Mouse (Mus musculus): ENCODE data around the gene Gm14226.
"Not testable (repeated sequence)": the region's sequence is repeated elsewhere in the genome, so short reads cannot be mapped to it uniquely, and the experiment has no call there.

The Gm14226 gene

GRCm38 (mm10) chr2:155047452-155048178, 29.5 kb downstream of the Gm14226 start:
- DNase-seq, result no peak

DNA sequence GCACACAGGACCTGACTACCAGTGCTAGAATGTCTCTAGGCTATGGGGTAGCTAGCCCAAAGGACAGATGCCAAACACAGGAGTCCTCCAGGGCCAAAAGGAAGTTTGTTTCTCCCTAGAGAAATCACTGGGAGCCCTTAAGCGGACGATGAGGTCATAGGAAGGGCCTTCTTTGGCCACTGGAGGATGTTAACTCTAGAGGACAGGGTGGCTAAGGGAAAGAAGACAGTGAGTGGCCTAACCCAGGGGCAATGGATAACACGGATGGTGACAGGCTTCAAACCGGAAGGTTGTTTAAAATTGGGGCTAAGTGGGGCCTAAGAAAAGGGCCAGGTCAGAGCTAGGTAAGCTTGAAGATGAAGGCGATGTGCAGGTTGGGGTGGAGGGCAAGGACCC, 32.0 kb downstream of the Gm14226 start:
- no peak for DNase-seq

- DNase-seq, result peak; percentile 98 to 99
Measured at GRCm38 (mm10) chr2:155050504-155051236, 32.6 kb downstream of the Gm14226 start.

DNA sequence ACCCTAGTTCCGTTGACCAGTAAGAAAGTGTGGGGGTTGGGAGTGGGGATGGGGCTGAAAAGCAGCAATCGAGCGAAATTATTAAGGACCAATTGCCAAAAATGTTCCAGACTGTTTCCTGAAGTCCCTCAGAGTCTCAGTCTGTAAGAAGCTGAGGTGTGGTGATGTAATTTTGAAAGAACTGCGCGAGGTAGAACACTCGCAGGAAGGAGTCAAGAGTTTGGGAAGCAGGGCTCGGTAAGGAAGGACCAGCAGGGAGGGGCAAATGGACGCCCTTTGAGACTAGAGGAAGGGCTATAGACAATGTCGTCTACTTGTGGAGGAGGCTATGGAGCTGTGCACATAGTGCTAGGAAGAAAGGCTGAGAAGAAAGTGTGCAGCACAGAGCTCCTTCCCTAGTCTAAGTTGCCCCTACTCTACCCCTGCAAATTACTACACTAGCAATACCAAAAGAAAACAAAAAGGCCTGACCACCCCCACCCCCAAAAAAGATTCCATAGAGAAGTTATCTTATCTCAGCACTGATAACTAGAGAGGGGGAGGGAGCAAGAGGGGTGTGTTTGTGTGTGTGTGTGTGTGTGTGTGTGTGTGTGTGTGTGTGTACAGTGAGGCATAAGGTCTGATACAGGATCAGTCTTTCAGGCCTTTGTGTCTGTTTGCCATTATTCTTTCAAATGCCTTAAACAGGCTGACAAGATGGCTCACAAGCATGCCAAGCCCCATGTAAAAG, 33.7 kb downstream of the Gm14226 start:
- peak; percentile 14 to 17 for DNase-seq

GRCm38 (mm10) chr2:155052681-155053080, 34.6 kb downstream of the Gm14226 start:
- no peak for DNase-seq

- DNase-seq, result not testable (repeated sequence)
Measured at GRCm38 (mm10) chr2:155053512-155053911, 35.4 kb downstream of the Gm14226 start.

GRCm38 (mm10) chr2:155054672-155055071, 36.6 kb downstream of the Gm14226 start:
- no peak for DNase-seq

GRCm38 (mm10) chr2:155056076-155056578, 38.1 kb downstream of the Gm14226 start:
- no peak for DNase-seq

GRCm38 (mm10) chr2:155057361-155057760, 39.3 kb downstream of the Gm14226 start:
- DNase-seq, result no peak

DNA sequence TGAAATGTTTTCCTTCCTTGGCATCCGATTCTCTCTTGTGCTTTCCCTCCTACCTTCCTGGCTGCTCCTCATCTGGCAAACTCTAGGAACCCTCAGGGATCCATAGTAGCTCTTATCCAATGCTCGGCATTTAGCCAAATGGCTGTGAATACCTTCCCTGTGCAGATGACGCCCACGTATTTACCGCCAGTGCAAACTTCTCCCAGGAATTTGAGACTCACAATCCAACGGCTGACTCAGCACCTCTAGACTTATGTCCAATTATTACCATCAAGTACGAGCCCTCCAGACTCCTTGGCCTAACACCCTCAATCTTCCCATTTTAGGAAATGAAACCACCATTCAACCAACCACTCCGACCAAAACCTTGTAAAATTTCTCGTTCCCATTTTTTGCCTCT, 53.0 kb downstream of the Gm14226 start:
- DNase-seq, result peak in 1 of 2 experiments; percentile 15

DNA sequence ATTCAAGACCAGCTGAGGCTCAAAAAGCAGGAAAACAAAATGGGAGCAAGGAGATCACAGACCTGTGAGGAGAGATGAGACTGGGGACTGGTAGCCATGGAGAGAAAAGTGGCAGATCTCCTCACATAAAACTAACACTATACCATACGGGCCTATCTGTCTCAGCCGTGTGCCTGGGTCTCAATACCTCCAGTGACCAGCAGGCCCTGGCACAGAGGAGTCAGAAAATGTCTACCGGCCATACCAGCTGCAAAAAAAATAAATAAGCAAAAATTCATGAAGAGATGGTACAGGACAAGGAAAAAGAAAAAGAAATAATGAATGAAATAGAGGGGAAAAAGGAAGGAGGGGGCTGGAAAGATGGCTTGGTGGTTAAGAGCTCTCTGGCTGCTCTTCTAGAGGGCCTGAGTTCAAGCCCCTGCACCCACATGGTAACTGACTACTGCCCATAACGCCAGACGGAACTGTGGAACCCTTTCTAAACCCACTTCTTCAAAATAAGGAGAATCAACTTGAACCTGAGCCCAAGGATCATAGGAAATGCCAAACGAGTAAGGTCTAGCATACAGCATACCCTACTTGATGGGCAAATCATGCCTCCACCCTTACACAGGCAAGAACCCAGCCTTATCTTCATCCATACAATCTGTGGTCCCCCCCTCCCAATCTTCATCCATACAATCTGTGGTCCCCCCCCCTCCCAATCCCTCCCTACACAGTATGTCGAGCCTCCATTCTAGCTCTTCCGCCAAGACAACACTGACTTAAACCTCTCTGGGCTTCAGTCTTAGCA, 54.5 kb downstream of the Gm14226 start:
- peak in 1 of 2 experiments; percentile 6 for DNase-seq

GRCm38 (mm10) chr2:155073347-155073746, 55.3 kb downstream of the Gm14226 start:
- DNase-seq, result peak in 1 of 2 experiments; percentile 7

DNA sequence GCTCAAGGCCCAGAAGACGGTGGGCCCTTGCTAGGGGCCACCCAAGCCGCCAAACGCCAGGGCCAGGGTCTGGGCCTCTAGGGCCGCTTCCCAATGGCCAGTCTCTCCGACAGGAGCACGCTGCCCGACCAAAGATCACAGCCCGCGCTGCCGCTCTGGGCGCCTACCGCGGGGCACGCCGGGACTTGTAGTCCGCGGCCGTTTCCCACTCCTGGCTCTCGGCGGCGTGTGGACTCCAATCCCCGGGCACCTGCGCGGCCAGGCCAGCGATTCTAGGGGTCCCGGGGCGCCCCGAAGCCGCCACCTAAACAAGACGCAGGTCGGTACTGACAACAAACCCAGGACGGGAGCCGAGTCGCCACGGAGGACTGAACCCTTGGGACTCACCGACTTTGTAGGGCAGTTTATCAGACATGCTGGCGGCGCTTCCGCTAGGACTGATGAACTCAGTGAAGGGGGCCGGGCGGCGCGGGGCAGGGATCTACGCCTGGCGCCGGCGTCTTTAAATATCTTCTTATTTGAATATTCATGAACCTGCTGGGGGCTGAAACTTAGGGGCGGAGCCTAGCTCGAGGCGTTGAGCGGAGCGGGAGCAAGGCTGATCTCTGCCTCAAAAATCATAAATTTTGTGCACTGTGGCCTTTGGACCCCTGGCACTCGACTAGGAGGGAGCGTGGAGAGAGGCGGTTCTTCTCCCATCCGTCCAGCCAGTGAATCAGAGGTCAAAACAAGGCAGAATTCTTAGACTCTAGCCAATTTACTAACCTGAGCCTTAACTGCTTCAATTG, 56.1 kb downstream of the Gm14226 start, which contains the start of gene Ahcy:
TSS of gene Ahcy (minus strand) at position 520 of the 788 bp plus-strand sequence.
- DNase-seq, result peak; percentile 93 to 96

DNA sequence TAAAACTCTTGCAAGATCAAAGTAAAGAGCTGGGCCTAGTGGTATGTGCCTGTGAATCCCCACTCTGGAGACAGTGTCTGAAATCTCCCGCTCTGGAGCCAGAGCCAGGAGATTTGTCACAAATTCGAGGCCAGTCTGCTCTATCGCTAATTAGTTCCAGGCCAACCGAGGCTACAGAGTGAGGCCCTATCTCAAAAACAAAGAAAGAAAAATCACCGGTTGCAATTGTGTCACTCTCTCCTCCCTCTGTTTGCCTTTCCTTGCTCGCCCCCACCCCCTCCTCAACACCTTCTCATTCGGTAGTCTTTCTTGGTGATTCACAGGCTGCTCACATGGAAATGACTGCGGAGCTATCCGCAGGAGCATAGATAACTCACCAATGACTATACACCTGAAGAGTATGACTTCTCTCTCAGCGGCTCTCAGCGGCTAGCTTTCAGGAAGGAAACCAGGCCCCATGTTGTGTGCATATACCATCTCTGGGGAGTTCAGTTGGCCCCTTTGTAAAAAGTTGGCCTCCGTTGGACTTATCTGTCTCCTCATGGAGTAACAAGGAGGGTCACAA, 56.8 kb downstream of the Gm14226 start:
- DNase-seq, result peak; percentile 31 to 40

- DNase-seq, result no peak
Measured at GRCm38 (mm10) chr2:155075649-155076048, 57.6 kb downstream of the Gm14226 start.
